Mouse (Mus musculus) forebrain, embryonic 14.5 days (tissue): ENCODE measurements around the gene 4930544G11Rik. TPM values are rescaled to one million over a fixed set of nuclear protein-coding genes. Genes with fewer than 3 reads are reported as not detected.

ENCODE experiments used
- ATAC-seq: fragments of 200-750 bp; cut with Nextera tagmentation; 2 replicates; pipeline ENCODE4 v1.8.0; 2017; ENCODE audit warnings: mild to moderate bottlenecking, moderate library complexity
- DNase-seq: peaks from one replicate; pipeline ENCODE4 v3.0.0-alpha.2; 2015; ENCODE audit warnings: low spot score
- H3K27ac ChIP-seq: fragments of 300-500 bp; sonication (generic); 2 replicates; pipeline ENCODE4 v1.5.1; 2014; ENCODE audit warnings: low read depth, mild to moderate bottlenecking, control low read depth, low read length, moderate library complexity
- H3K27me3 ChIP-seq: fragments of 300-500 bp; sonication (generic); replicated peaks from 2 replicates; pipeline ENCODE4 v1.6.1; 2014; ENCODE audit warnings: low read length, control low read depth, mixed read lengths; ENCODE audit not compliant: control insufficient read depth, insufficient read depth
- H3K36me3 ChIP-seq: fragments of 300-500 bp; sonication (generic); 2 replicates; pipeline ENCODE4 v1.6.1; 2014; ENCODE audit warnings: low read length, control low read depth; ENCODE audit not compliant: control insufficient read depth, insufficient read depth
- H3K4me1 ChIP-seq: fragments of 300-500 bp; sonication (generic); 2 replicates; pipeline ENCODE4 v1.6.1; 2014; ENCODE audit warnings: antibody characterized with exemption, low read length, control low read depth; ENCODE audit not compliant: control insufficient read depth, insufficient read depth
- H3K4me2 ChIP-seq: fragments of 300-500 bp; sonication (generic); 2 replicates; pipeline ENCODE4 v1.6.1; 2014; ENCODE audit warnings: mild to moderate bottlenecking, control low read depth, low read length
- H3K4me3 ChIP-seq: fragments of 300-500 bp; sonication (generic); 2 replicates; pipeline ENCODE4 v1.5.1; 2014; ENCODE audit warnings: low read depth, low read length, control low read depth
- H3K9ac ChIP-seq: fragments of 300-500 bp; sonication (generic); 2 replicates; pipeline ENCODE4 v1.6.1; 2014; ENCODE audit warnings: mild to moderate bottlenecking, low read length, control low read depth, moderate library complexity
- H3K9me3 ChIP-seq: fragments of 300-500 bp; sonication (generic); replicated peaks from 2 replicates; pipeline ENCODE4 v1.6.1; 2016; ENCODE audit warnings: low read length, control low read depth, mixed read lengths; ENCODE audit not compliant: control insufficient read depth
- WGBS: fragments of 180-500 bp; shearing (Covaris S2); extraction: QIAGEN DNeasy Blood & Tissue Kit; methylation state at CpG from one replicate; pipeline ENCODE4 v1.1.7; 2014; 5-methylcytosine and 5-hydroxymethylcytosine counted together
- polyA plus RNA-seq: library from polyadenylated mRNA; unstranded; fragments of >200 nt; fragmentation: Nextera tagmentation; extraction: Ambion mirVana; gene quantifications from 2 replicates; pipeline ENCODE4 v1.2.1, GENCODE M21; 2014

4930544G11Rik gene
- polyA plus RNA-seq, 1 experiment from 2014 or later, result not detected

DNA sequence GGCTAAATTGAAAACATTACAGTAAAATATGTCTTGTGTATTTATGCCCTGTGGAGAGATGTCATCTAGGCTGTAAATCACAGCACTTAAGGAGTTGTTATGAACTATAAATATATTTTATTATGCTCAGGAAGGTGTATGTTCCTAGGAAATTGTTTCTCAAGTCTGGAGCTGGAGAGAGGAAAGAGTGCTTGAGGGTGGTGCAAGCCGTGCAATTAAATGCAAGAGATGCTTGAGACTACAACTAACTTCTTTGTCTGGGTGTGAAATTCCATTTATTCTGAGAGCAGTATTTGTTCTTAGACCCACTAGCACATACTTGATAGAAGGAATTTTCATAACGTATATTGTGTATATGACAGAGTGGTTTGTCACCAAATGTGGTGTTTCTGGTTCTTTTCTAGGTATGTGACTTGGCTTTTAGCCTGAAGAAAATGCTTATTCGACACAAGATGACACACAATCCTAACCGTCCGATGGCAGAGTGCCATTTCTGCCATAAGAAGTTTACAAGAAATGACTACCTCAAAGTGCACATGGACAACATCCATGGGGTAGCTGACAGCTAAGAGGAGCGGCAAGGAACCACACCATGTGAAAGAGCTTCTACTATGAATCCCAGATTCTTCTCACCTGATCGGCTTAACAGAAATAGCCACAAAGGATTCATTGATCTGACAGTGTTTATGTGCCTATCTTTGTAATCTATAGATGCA lies 16.7 kb upstream of the 4930544G11Rik start:
- no peaks in the 10 kb centered on the region for H3K36me3 ChIP-seq
- no peaks in the 10 kb centered on the region for H3K27me3 ChIP-seq
- no peaks in the 10 kb centered on the region for H3K9me3 ChIP-seq
- no peak overlapping the region for H3K27ac ChIP-seq
- WGBS, result 89% methylated on average over 7 of the region's 7 CpGs
- H3K9ac ChIP-seq, result no peak overlapping the region
- DNase-seq (no peak), ATAC-seq (no peak)
- H3K4me3 ChIP-seq, result no peak overlapping the region
- 0 out of 2 replicates have a peak, but pooled peaks cover 5% of the 10 kb centered on the region for H3K4me1 ChIP-seq
- no peak overlapping the region for H3K4me2 ChIP-seq

GRCm38 (mm10) chr6:65950492-65950891 lies 1.9 kb upstream of the 4930544G11Rik start:
- Histone ChIP-seq H3K9me3 (no peaks in the 10 kb centered on the region), H3K36me3 (no peaks in the 10 kb centered on the region), H3K4me2 (no peak overlapping the region), H3K4me1 (no peaks in the 10 kb centered on the region), H3K4me3 (no peak overlapping the region), H3K9ac (no peak overlapping the region), H3K27ac (no peak overlapping the region), H3K27me3 (no peaks in the 10 kb centered on the region)
- no peak for DNase-seq
- ATAC-seq, result no peak
- WGBS, result 62% methylated on average over 6 of the region's 6 CpGs

- WGBS, result 61% methylated on average over 6 of the region's 6 CpGs
- Histone ChIP-seq H3K4me1 (no peaks in the 10 kb centered on the region), H3K4me2 (no peak overlapping the region), H3K27me3 (no peaks in the 10 kb centered on the region), H3K36me3 (no peaks in the 10 kb centered on the region), H3K27ac (no peak overlapping the region), H3K9ac (no peak overlapping the region), H3K4me3 (no peak overlapping the region), H3K9me3 (no peaks in the 10 kb centered on the region)
- ATAC-seq (no peak), DNase-seq (no peak)
These were observed 17.1 kb downstream of the 4930544G11Rik start for GRCm38 (mm10) chr6:65969386-65970111.

DNA sequence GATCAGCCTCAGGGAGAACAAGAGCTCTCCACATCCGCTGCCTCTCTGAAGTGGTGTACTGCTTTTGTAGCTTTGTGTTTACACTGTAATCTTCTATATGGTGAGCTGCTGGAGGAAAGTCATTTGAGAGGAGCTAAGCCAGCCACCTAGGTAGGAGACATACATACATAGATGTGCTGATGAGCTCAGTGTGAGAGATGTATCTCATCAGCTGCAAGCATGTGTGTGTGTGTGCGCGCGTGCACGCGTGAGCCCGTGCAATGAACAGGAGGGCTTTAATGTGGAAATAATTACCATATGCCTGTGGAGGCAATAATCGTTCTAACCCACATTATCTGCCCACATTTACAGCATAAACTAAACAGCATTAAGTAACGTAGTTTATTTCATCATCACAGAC lies 18.0 kb downstream of the 4930544G11Rik start:
- Histone ChIP-seq H3K36me3 (no peaks in the 10 kb centered on the region), H3K4me1 (no peaks in the 10 kb centered on the region), H3K27me3 (no peaks in the 10 kb centered on the region), H3K9ac (no peak overlapping the region), H3K4me3 (no peak overlapping the region), H3K27ac (no peak overlapping the region), H3K9me3 (no peaks in the 10 kb centered on the region), H3K4me2 (no peak overlapping the region)
- ATAC-seq, result no peak
- peak; percentile 5 for DNase-seq
- WGBS, result 91% methylated on average over 9 of the region's 9 CpGs

DNA sequence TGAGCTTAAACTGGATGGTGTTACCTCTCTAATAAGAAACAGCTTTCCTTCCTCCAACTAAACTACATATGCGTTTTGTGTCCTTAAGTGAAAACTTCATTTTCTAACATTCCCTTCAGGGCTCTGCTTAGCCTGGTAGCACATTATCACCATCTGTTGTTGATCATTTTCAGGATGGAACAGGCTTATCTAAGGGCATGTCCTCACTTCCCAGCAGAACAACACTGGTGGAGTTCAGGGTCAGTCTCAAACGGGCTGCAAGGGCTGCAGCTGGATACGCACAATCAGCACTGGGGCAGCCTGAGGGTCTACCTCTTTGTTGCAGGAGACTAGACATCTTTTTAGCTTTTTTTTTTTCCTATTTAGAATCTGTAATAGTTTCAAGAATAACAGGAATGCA lies 39.7 kb downstream of the 4930544G11Rik start:
- Histone ChIP-seq H3K36me3 (no peaks in the 10 kb centered on the region), H3K27ac (no peak overlapping the region), H3K9me3 (no peaks in the 10 kb centered on the region), H3K27me3 (no peaks in the 10 kb centered on the region), H3K4me1 (no peaks in the 10 kb centered on the region), H3K4me3 (no peak overlapping the region), H3K4me2 (no peak overlapping the region), H3K9ac (no peak overlapping the region)
- ATAC-seq, result no peak
- WGBS, result 89% methylated on average over 3 of the region's 3 CpGs
- no peak for DNase-seq

DNA sequence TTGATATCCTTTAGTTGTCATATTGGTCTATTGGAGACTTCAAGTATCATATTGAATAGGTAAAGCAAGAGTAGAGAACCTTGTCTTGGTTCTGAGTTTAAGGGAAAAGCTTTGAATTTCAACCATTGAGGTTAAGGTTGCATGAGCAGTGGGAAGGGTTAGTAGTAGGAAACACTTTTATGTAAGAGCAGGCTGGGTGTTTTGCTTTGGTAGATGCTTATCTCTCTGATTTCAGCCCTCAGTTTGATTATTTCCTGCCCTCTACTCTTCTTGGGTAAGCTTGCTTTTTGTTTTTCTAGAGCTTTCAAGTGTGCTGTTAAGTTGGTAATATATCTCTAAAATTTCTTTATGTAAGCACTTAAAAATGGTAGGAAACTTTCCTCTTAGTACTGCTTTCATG lies 45.9 kb downstream of the 4930544G11Rik start:
- no peak overlapping the region for H3K4me3 ChIP-seq
- H3K27me3 ChIP-seq, result no peaks in the 10 kb centered on the region
- H3K27ac ChIP-seq, result no peak overlapping the region
- no peak overlapping the region for H3K9ac ChIP-seq
- DNase-seq (no peak), ATAC-seq (no peak)
- no peak overlapping the region for H3K4me2 ChIP-seq
- H3K4me1 ChIP-seq, result no peaks in the 10 kb centered on the region
- no peaks in the 10 kb centered on the region for H3K9me3 ChIP-seq
- H3K36me3 ChIP-seq, result no peaks in the 10 kb centered on the region

Other genes with a start within 250 kb of the 4930544G11Rik start
- 5.3 and 5.9 TPM in 2 replicates for gene Prdm5, start 173.6 kb upstream of the 4930544G11Rik start, polyA plus RNA-seq